Mouse (Mus musculus) retina, postnatal 1 day (tissue): ENCODE results near the gene Gm20388.

Experiments
- DNase-seq: peaks from one replicate; pipeline ENCODE4 v3.0.0-alpha.2; 2012

Gm20388 gene

GRCm38 (mm10) chr8:120630848-120631247 is 720.2 kb downstream of the Gm20388 start:
- no peak for DNase-seq

- DNase-seq: no peak
Observed at GRCm38 (mm10) chr8:120631441-120632375, 721.1 kb downstream of the Gm20388 start.

- peak; percentile 42 for DNase-seq
Observed at GRCm38 (mm10) chr8:120632969-120633664, 722.5 kb downstream of the Gm20388 start.

- peak; percentile 45 for DNase-seq
Observed at GRCm38 (mm10) chr8:120633665-120634271, 723.1 kb downstream of the Gm20388 start.

- peak; percentile 56 for DNase-seq
Observed at GRCm38 (mm10) chr8:120634329-120634839, 723.7 kb downstream of the Gm20388 start.

GRCm38 (mm10) chr8:120641245-120641644 is 730.6 kb downstream of the Gm20388 start:
- DNase-seq: peak; percentile 71

- DNase-seq: no peak
Observed at GRCm38 (mm10) chr8:120642031-120642662, 731.5 kb downstream of the Gm20388 start.

- DNase-seq: no peak
Observed at GRCm38 (mm10) chr8:120644663-120645062, 734.0 kb downstream of the Gm20388 start.

GRCm38 (mm10) chr8:120647532-120647931 is 736.9 kb downstream of the Gm20388 start, which contains the start of gene 1190005I06Rik:
1190005I06Rik (minus strand) TSS chr8:120647632.
- DNase-seq: peak; percentile 40

GRCm38 (mm10) chr8:120656322-120657052 is 745.8 kb downstream of the Gm20388 start:
- peak; percentile 47 for DNase-seq

- DNase-seq: no peak
Observed at GRCm38 (mm10) chr8:120657415-120657814, 746.8 kb downstream of the Gm20388 start.

GRCm38 (mm10) chr8:120664566-120664965 is 753.9 kb downstream of the Gm20388 start:
- DNase-seq: no peak

- no peak for DNase-seq
Observed at GRCm38 (mm10) chr8:120665726-120666455, 755.2 kb downstream of the Gm20388 start.

- DNase-seq: no peak
Observed at GRCm38 (mm10) chr8:120666807-120667470, 756.3 kb downstream of the Gm20388 start.

GRCm38 (mm10) chr8:120667561-120668373 is 757.1 kb downstream of the Gm20388 start, which contains the start of the genes Gm27021 and Cox4i1:
Gm27021 (minus strand) TSS chr8:120668079.
Cox4i1 (plus strand) TSS chr8:120668222.
- DNase-seq: peak; percentile 96

GRCm38 (mm10) chr8:120668374-120668905 is 757.8 kb downstream of the Gm20388 start, which contains the start of gene Emc8:
Emc8 (minus strand) TSS chr8:120668573.
- no peak for DNase-seq

- DNase-seq: peak; percentile 35
Observed at GRCm38 (mm10) chr8:120671775-120672174, 761.1 kb downstream of the Gm20388 start.

- DNase-seq: no peak
Observed at GRCm38 (mm10) chr8:120672626-120673229, 762.1 kb downstream of the Gm20388 start.

- DNase-seq: no peak
Observed at GRCm38 (mm10) chr8:120673298-120673697, 762.7 kb downstream of the Gm20388 start.
